12 mouse cellular contexts compared by ENCODE assay signal in genomic region chr6:101882938-101883337, GRCm38 (mm10).
DNase-seq lines count a peak whose midpoint lies in the region; ATAC-seq and TF ChIP-seq lines count a peak whose summit lies in the region.
"Had no signal": no experiment of that assay in that cellular context is flagged by ENCODE, and none has a peak within 500 bp of the region (broad histone marks: within the 10 kb centered on the region; RNA-seq: fewer than 3 reads in every experiment).

No protein-coding gene starts in this region.

- DNase-seq in kidney, postnatal 0 days (ENCODE audit: low spot score) = peak; percentile 16
- DNase-seq in kidney, postnatal 36 days = no peak
- peak; percentile 45 for DNase-seq in embryo, embryonic 10 days (ENCODE audit: low spot score)
- peak; percentile 5 for DNase-seq in forebrain, postnatal 0 days
- no peak for DNase-seq in urinary bladder, postnatal 14 days (ENCODE audit: low spot score)
- no peak for DNase-seq in gastrocnemius, postnatal 4 days (ENCODE audit: low spot score in 2 of 2)
- DNase-seq in cerebellum, postnatal 4 days (ENCODE audit: low spot score in 2 of 2) = no peak
- DNase-seq: adrenal gland, adult 8-10 months; liver; thymus, adult 2 months had no signal

- no peak overlapping the region for H3K4me2 ChIP-seq in kidney, postnatal 0 days (ENCODE audit: low read length)
- H3K4me2 ChIP-seq in forebrain, postnatal 0 days (ENCODE audit: low read depth) = no peak overlapping the region
- H3K4me2 ChIP-seq in midbrain, embryonic 13.5 days (replicated peaks) = no peak overlapping the region

- no peak overlapping the region for H3K9ac ChIP-seq in kidney, postnatal 0 days (ENCODE audit: low read depth, low read length)
- no peak overlapping the region for H3K9ac ChIP-seq in forebrain, postnatal 0 days
- no peak overlapping the region for H3K9ac ChIP-seq in midbrain, embryonic 13.5 days (replicated peaks)

- no peak for TF ChIP-seq CTCF in kidney, postnatal 0 days (IDR thresholded peaks at IDR 0.05; ENCODE audit: low read depth)
- TF ChIP-seq CTCF in forebrain, postnatal 0 days (IDR thresholded peaks at IDR 0.05; ENCODE audit: low read depth) = no peak

- no peaks in the 10 kb centered on the region for H3K9me3 ChIP-seq in kidney, postnatal 0 days (replicated peaks; ENCODE audit: low read length)
- no peaks in the 10 kb centered on the region for H3K9me3 ChIP-seq in forebrain, postnatal 0 days (ENCODE audit: low read length)
- H3K9me3 ChIP-seq in midbrain, embryonic 13.5 days = no peaks in the 10 kb centered on the region
- H3K9me3 ChIP-seq: heart, embryonic 10.5 days had no signal

- no peak overlapping the region for H3K27ac ChIP-seq in kidney, postnatal 0 days
- H3K27ac ChIP-seq in forebrain, postnatal 0 days (ENCODE audit: low read depth, low read length) = no peak overlapping the region
- H3K27ac ChIP-seq in midbrain, embryonic 13.5 days = no peak overlapping the region
- H3K27ac ChIP-seq: heart, embryonic 10.5 days had no signal

- no peak for ATAC-seq in kidney, postnatal 0 days (replicated peaks; ENCODE audit: low FRiP score, low read depth)
- no peak for ATAC-seq in forebrain, postnatal 0 days
- ATAC-seq in midbrain, embryonic 13.5 days = 0 out of 2 replicates have a peak, but pooled peaks have one; percentile 45

- no peaks in the 10 kb centered on the region for H3K36me3 ChIP-seq in kidney, postnatal 0 days (ENCODE audit: insufficient read depth, low read length)
- H3K36me3 ChIP-seq in forebrain, postnatal 0 days (ENCODE audit: insufficient read depth) = no peaks in the 10 kb centered on the region
- H3K36me3 ChIP-seq in midbrain, embryonic 13.5 days = no peaks in the 10 kb centered on the region
- H3K36me3 ChIP-seq: heart, embryonic 10.5 days had no signal

- no peaks in the 10 kb centered on the region for H3K4me1 ChIP-seq in kidney, postnatal 0 days (replicated peaks; ENCODE audit: insufficient read depth, low read length)
- H3K4me1 ChIP-seq in forebrain, postnatal 0 days (ENCODE audit: insufficient read depth) = no peaks in the 10 kb centered on the region
- peaks cover 5% of the 10 kb centered on the region for H3K4me1 ChIP-seq in midbrain, embryonic 13.5 days (replicated peaks)
- H3K4me1 ChIP-seq: heart, embryonic 10.5 days had no signal

- no peaks in the 10 kb centered on the region for H3K27me3 ChIP-seq in kidney, postnatal 0 days (ENCODE audit: insufficient read depth, low read length)
- H3K27me3 ChIP-seq in forebrain, postnatal 0 days (ENCODE audit: insufficient read depth, low read length) = no peaks in the 10 kb centered on the region
- H3K27me3 ChIP-seq in midbrain, embryonic 13.5 days = no peaks in the 10 kb centered on the region

- H3K4me3 ChIP-seq in kidney, postnatal 0 days (replicated peaks; ENCODE audit: low read depth, low read length) = no peak overlapping the region
- no peak overlapping the region for H3K4me3 ChIP-seq in forebrain, postnatal 0 days (ENCODE audit: low read depth, low read length)
- H3K4me3 ChIP-seq in midbrain, embryonic 13.5 days (replicated peaks) = no peak overlapping the region
- H3K4me3 ChIP-seq: heart, embryonic 10.5 days had no signal

- WGBS in kidney, postnatal 0 days = 32% methylated on average over 4 of the region's 4 CpGs
- 31% methylated on average over 4 of the region's 4 CpGs for WGBS in forebrain, postnatal 0 days
- WGBS in midbrain, embryonic 13.5 days = 31% methylated on average over 4 of the region's 4 CpGs

Comparison
In these comparisons a context has a peak if more than half of its experiments do, and no peak if none do; other contexts are left out.
1. DNase-seq: peak in kidney, postnatal 0 days (single experiment), embryo, embryonic 10 days (single experiment) and forebrain, postnatal 0 days (single experiment); none in kidney, postnatal 36 days (0 of 2), urinary bladder, postnatal 14 days (single experiment), gastrocnemius, postnatal 4 days (0 of 2) and cerebellum, postnatal 4 days (0 of 2).